ENCODE assay signal across 19 mouse cellular contexts in the genomic region with DNA sequence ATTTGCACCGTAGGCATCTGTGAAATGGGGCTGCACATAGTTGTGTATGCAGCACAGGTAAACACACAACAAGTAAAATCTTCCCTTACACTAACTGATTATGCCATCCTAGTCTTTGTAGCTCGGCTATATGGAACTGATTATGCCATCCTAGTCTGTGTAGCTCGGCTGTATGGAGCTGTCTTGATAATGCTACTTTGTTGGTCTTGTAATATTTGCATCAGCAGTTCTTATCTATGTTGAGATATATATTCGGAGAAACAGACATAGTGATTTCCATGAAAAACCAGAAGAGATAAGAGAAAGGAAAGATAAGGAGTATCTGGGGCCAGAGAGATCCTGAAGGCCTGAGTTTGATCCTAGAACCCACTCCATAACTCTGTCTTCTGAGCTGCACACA.
"Had no signal": no experiment of that assay in that cellular context is flagged by ENCODE, and none has a peak within 500 bp of the region (broad histone marks: within the 10 kb centered on the region; RNA-seq: fewer than 3 reads in every experiment).

No protein-coding gene starts in this region.

- H3K9ac ChIP-seq: lung, embryonic 15.5 days; midbrain, embryonic 12.5 days; neural tube, embryonic 13.5 days; neural tube, embryonic 15.5 days had no signal

- H3K27ac ChIP-seq: lung, embryonic 15.5 days; midbrain, embryonic 10.5 days; midbrain, embryonic 12.5 days; neural tube, embryonic 13.5 days; neural tube, embryonic 15.5 days had no signal

- H3K27me3 ChIP-seq: lung, embryonic 15.5 days; midbrain, embryonic 12.5 days had no signal

- H3K4me3 ChIP-seq: lung, embryonic 15.5 days; midbrain, embryonic 10.5 days; midbrain, embryonic 12.5 days; myocyte; neural tube, embryonic 13.5 days; neural tube, embryonic 15.5 days had no signal

- H3K9me3 ChIP-seq: lung, embryonic 15.5 days; midbrain, embryonic 10.5 days; midbrain, embryonic 12.5 days; neural tube, embryonic 13.5 days; neural tube, embryonic 15.5 days had no signal

- H3K4me1 ChIP-seq: lung, embryonic 15.5 days; midbrain, embryonic 10.5 days; midbrain, embryonic 12.5 days; neural tube, embryonic 13.5 days; neural tube, embryonic 15.5 days had no signal

- ATAC-seq: lung, postnatal 0 days; midbrain, embryonic 16.5 days had no signal

- DNase-seq: lung, adult 2 months; lung, postnatal 4 days; midbrain, embryonic 14.5 days; retina, postnatal 1 day; right cerebral cortex, adult 18-20 months; right cerebral cortex, postnatal 25 days; right cerebral cortex, postnatal 4 days; spleen, adult 18-20 months; thymus, adult 18-20 months; thymus, postnatal 14 days; thymus, postnatal 36 days had no signal

- H3K4me2 ChIP-seq: lung, embryonic 15.5 days; midbrain, embryonic 12.5 days; neural tube, embryonic 13.5 days; neural tube, embryonic 15.5 days had no signal

- H3K36me3 ChIP-seq: midbrain, embryonic 10.5 days; midbrain, embryonic 12.5 days; neural tube, embryonic 13.5 days; neural tube, embryonic 15.5 days had no signal
